ENCODE assay signal across 10 mouse cellular contexts in the genomic region with DNA sequence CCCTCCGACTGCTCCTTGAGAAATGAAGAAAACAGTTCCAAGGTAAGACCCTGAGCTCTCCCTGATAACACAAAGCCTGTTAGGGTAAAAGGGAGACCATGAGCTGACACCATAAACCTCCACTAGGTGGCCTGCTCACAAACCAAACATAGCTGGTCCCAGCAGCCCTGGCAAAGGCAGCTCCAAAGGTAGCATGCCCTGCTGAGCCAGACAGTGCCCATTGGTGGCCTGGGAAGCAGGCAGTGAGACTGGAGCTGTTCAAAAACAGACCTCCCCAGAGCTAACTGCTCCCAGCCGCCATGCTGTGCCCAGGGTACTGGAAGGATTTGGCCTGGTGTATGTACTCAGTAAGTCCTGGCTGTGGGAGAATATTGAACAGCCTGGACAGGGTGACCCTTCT.
DNase-seq lines count a peak whose midpoint lies in the region; ATAC-seq and TF ChIP-seq lines count a peak whose summit lies in the region.
"Had no signal": no experiment of that assay in that cellular context is flagged by ENCODE, and none has a peak within 500 bp of the region (broad histone marks: within the 10 kb centered on the region; RNA-seq: fewer than 3 reads in every experiment).

No protein-coding gene starts in this region.

- DNase-seq in forebrain, embryonic 10.5 days (ENCODE audit: extremely low spot score, low spot score), result peak; percentile 29
- DNase-seq in midbrain, embryonic 14.5 days, result peak; percentile 56
- peak; percentile 5 for DNase-seq in embryo, embryonic 11.5 days (ENCODE audit: low read depth, low spot score)
- no peak for DNase-seq in liver, postnatal 0 days
- no peak for DNase-seq in urinary bladder, adult 2 months (ENCODE audit: low spot score)

- 44% methylated on average over 2 of the region's 2 CpGs for WGBS in forebrain, embryonic 10.5 days
- 34% methylated on average over 2 of the region's 2 CpGs for WGBS in forebrain, embryonic 16.5 days
- 45% methylated on average over 2 of the region's 2 CpGs for WGBS in midbrain, embryonic 14.5 days
- 27% methylated on average over 2 of the region's 2 CpGs for WGBS in midbrain, embryonic 13.5 days
- 47% methylated on average over 2 of the region's 2 CpGs for whole genome bisulfite sequencing in liver, postnatal 0 days (ENCODE audit: insufficient replicate concordance)

- H3K9me3 ChIP-seq in forebrain, embryonic 10.5 days, result no peaks in the 10 kb centered on the region
- no peaks in the 10 kb centered on the region for H3K9me3 ChIP-seq in forebrain, embryonic 16.5 days (ENCODE audit: control insufficient read depth, low read length)
- H3K9me3 ChIP-seq in midbrain, embryonic 14.5 days (ENCODE audit: control insufficient read depth, low read length), result no peaks in the 10 kb centered on the region
- no peaks in the 10 kb centered on the region for H3K9me3 ChIP-seq in midbrain, embryonic 13.5 days
- H3K9me3 ChIP-seq in liver, postnatal 0 days (ENCODE audit: low read length), result no peaks in the 10 kb centered on the region
- H3K9me3 ChIP-seq: limb, embryonic 13.5 days had no signal

- 0 out of 2 replicates have a peak, but pooled peaks have one; percentile 14 for TF ChIP-seq CTCF in liver, postnatal 0 days (IDR thresholded peaks at IDR 0.05; ENCODE audit: low read depth)

- no peak overlapping the region for H3K4me2 ChIP-seq in forebrain, embryonic 16.5 days (ENCODE audit: low read length)
- no peak overlapping the region for H3K4me2 ChIP-seq in midbrain, embryonic 14.5 days (ENCODE audit: low read length)
- no peak overlapping the region for H3K4me2 ChIP-seq in midbrain, embryonic 13.5 days (replicated peaks)
- no peak overlapping the region for H3K4me2 ChIP-seq in liver, postnatal 0 days (ENCODE audit: low read depth, low read length)
- H3K4me2 ChIP-seq: limb, embryonic 13.5 days had no signal

- no peak overlapping the region for H3K9ac ChIP-seq in forebrain, embryonic 16.5 days (replicated peaks; ENCODE audit: low read depth, low read length)
- no peak overlapping the region for H3K9ac ChIP-seq in midbrain, embryonic 14.5 days (replicated peaks; ENCODE audit: low read length)
- H3K9ac ChIP-seq in midbrain, embryonic 13.5 days (replicated peaks), result no peak overlapping the region
- H3K9ac ChIP-seq in liver, postnatal 0 days (replicated peaks), result no peak overlapping the region
- H3K9ac ChIP-seq: limb, embryonic 13.5 days had no signal

- TF ChIP-seq EP300 in liver, postnatal 0 days (IDR thresholded peaks at IDR 0.05; ENCODE audit: low read depth), result no peak

- H3K4me3 ChIP-seq in forebrain, embryonic 10.5 days, result no peak overlapping the region
- H3K4me3 ChIP-seq in forebrain, embryonic 16.5 days (replicated peaks; ENCODE audit: low read length), result no peak overlapping the region
- no peak overlapping the region for H3K4me3 ChIP-seq in midbrain, embryonic 14.5 days (replicated peaks; ENCODE audit: low read depth, low read length)
- H3K4me3 ChIP-seq in midbrain, embryonic 13.5 days (replicated peaks), result no peak overlapping the region
- H3K4me3 ChIP-seq in liver, postnatal 0 days (ENCODE audit: low read depth, low read length), result no peak overlapping the region
- H3K4me3 ChIP-seq: erythroblast, embryonic 14.5 days; limb, embryonic 13.5 days had no signal

- H3K4me1 ChIP-seq in forebrain, embryonic 10.5 days, result 0 out of 2 replicates have a peak, but pooled peaks cover 2% of the 10 kb centered on the region
- H3K4me1 ChIP-seq in forebrain, embryonic 16.5 days (replicated peaks; ENCODE audit: control insufficient read depth, insufficient read depth, low read length), result no peaks in the 10 kb centered on the region
- H3K4me1 ChIP-seq in midbrain, embryonic 14.5 days (ENCODE audit: control insufficient read depth, insufficient read depth, low read length), result no peaks in the 10 kb centered on the region
- H3K4me1 ChIP-seq in midbrain, embryonic 13.5 days (replicated peaks), result no peaks in the 10 kb centered on the region
- H3K4me1 ChIP-seq in liver, postnatal 0 days (ENCODE audit: insufficient read depth), result no peaks in the 10 kb centered on the region
- H3K4me1 ChIP-seq: limb, embryonic 13.5 days had no signal

- no peak overlapping the region for H3K27ac ChIP-seq in forebrain, embryonic 10.5 days
- H3K27ac ChIP-seq in forebrain, embryonic 16.5 days (ENCODE audit: low read length), result no peak overlapping the region
- H3K27ac ChIP-seq in midbrain, embryonic 14.5 days (replicated peaks; ENCODE audit: low read depth, low read length), result no peak overlapping the region
- no peak overlapping the region for H3K27ac ChIP-seq in midbrain, embryonic 13.5 days
- H3K27ac ChIP-seq in liver, postnatal 0 days (ENCODE audit: low read depth), result no peak overlapping the region
- H3K27ac ChIP-seq: limb, embryonic 13.5 days had no signal

- no peaks in the 10 kb centered on the region for H3K36me3 ChIP-seq in forebrain, embryonic 10.5 days (replicated peaks)
- H3K36me3 ChIP-seq in forebrain, embryonic 16.5 days (ENCODE audit: control insufficient read depth, insufficient read depth), result no peaks in the 10 kb centered on the region
- no peaks in the 10 kb centered on the region for H3K36me3 ChIP-seq in midbrain, embryonic 14.5 days (ENCODE audit: control insufficient read depth, insufficient read depth, low read length)
- H3K36me3 ChIP-seq in midbrain, embryonic 13.5 days, result no peaks in the 10 kb centered on the region
- no peaks in the 10 kb centered on the region for H3K36me3 ChIP-seq in liver, postnatal 0 days (replicated peaks; ENCODE audit: insufficient read depth, low read length)
- H3K36me3 ChIP-seq: limb, embryonic 13.5 days had no signal

- ATAC-seq in forebrain, embryonic 16.5 days, result no peak
- no peak for ATAC-seq in midbrain, embryonic 14.5 days (ENCODE audit: low FRiP score, low TSS enrichment)
- no peak for ATAC-seq in midbrain, embryonic 13.5 days
- ATAC-seq in liver, postnatal 0 days, result no peak
- ATAC-seq in inflammation-experienced regulatory T-cells, adult 6 months, result no peak

- H3K27me3 ChIP-seq in forebrain, embryonic 10.5 days (ENCODE audit: poor library complexity, severe bottlenecking), result no peaks in the 10 kb centered on the region
- H3K27me3 ChIP-seq in forebrain, embryonic 16.5 days (replicated peaks; ENCODE audit: control insufficient read depth, insufficient read depth, low read length), result no peaks in the 10 kb centered on the region
- H3K27me3 ChIP-seq in midbrain, embryonic 14.5 days (ENCODE audit: control insufficient read depth, insufficient read depth, low read length), result no peaks in the 10 kb centered on the region
- H3K27me3 ChIP-seq in midbrain, embryonic 13.5 days, result no peaks in the 10 kb centered on the region
- no peaks in the 10 kb centered on the region for H3K27me3 ChIP-seq in liver, postnatal 0 days (ENCODE audit: insufficient read depth, low read length)
- H3K27me3 ChIP-seq: limb, embryonic 13.5 days had no signal

Comparison
In these comparisons a context has a peak if more than half of its experiments do, and no peak if none do; other contexts are left out.
1. DNase-seq: peak in forebrain, embryonic 10.5 days (single experiment), midbrain, embryonic 14.5 days (single experiment) and embryo, embryonic 11.5 days (single experiment); none in liver, postnatal 0 days (single experiment) and urinary bladder, adult 2 months (single experiment).